Mouse (Mus musculus) C2C12 (cell line): ENCODE results near the gene Necab2.
A peak's percentile ranks its signal among the peaks of the same experiment; 100 is the strongest.

Experiments
- CTCF ChIP-seq: IDR thresholded peaks from one replicate; pipeline ENCODE4 v1.5.1; 2011; ENCODE audit not compliant: control insufficient read depth, insufficient read depth, insufficient read length
- FOSL1 ChIP-seq: IDR thresholded peaks from one replicate; pipeline ENCODE4 v1.8.0; 2011; ENCODE audit warnings: mild to moderate bottlenecking, low read length; ENCODE audit not compliant: poor library complexity, insufficient read depth, severe bottlenecking
- MYOD1 ChIP-seq: IDR thresholded peaks from one replicate; pipeline ENCODE4 v1.6.1; 2011; ENCODE audit warnings: low read depth; ENCODE audit not compliant: control insufficient read depth, insufficient read length

GRCm38 (mm10) chr8:119427634-119428349, 18.7 kb upstream of the Necab2 start:
- TF ChIP-seq CTCF = no peak
- peak; percentile 45 for TF ChIP-seq MYOD1
- TF ChIP-seq FOSL1 = no peak
